Mouse (Mus musculus) megakaryocyte, embryonic 14.5 days (primary cell): ENCODE measurements around the gene Dnaja2.

Source experiments
- FLI1 ChIP-seq: IDR thresholded peaks from 2 replicates; pipeline ENCODE4 v1.6.1; 2012; ENCODE audit warnings: low read length, inconsistent platforms, mixed read lengths
- GATA1 ChIP-seq: IDR thresholded peaks from 3 replicates; pipeline ENCODE4 v1.6.1; 2012; ENCODE audit warnings: mixed read lengths, low read length, inconsistent platforms, borderline replicate concordance

DNA sequence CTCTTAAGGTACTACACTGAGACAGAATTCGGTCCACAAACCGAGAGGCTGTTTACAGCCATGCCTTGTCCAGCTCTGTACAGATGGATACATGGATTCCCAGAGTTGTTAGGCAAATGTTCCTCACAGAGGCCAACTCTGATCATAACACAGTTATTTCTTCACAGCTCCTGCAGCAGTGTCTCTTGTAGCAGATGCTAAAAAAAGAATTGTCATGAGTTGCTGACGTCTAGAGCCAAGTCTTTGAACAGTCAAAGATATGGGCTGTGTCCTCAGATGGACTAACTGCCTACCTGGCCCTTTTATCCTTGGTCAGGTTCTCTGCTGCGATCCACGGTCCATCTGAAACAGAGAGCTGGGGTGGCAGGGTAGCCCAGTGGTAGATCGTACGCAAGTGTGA lies 31.1 kb downstream of the Dnaja2 start:
- TF ChIP-seq GATA1 (no peak), FLI1 (no peak)
